Mouse (Mus musculus): ENCODE measurements at regions not wholly inside any gene's neighbourhood (a gene's known extent, or its start where the extent isn't known, plus 50 kb on each side); places are given as distances from the start of the nearest gene placed in this dataset.

DNA sequence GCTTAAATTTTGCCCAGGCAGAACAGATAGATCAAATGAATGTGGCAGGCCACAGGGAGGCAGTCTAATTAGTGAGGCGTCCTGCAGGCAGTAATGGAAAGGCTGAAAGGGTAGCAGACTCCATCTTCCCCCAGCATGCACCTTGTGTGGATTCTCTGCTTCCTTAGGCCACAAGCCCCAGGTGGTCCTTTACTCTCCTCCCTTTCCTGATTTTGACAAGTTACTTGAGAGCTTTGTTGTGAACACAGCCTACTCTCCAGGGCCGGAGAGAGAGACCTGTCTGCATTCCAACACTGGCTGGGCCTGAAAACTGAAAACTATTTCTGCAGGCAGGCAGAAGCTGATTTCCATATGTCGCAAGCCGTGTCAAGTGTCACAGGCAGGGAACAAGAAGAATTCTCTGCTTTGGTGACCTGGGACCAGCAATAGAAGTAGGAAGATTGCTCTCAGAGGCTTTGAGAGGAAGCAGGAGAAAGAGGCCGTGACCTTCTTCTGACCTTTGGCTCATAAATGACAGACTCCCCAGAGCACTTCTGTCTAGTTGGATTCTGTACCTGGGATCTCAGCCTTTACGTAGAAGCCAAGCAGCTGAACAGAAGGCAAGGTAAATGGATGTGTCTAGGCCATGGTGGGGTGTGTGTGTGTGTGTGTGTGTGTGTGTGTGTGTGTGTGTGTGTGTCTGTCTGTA is 619.2 kb upstream of the Cdh5 start:
- TF ChIP-seq CTCF (IDR thresholded peaks at IDR 0.05; ENCODE audit: control insufficient read depth, insufficient read depth, insufficient replicate concordance, low read depth, low read length) (no peak), POLR2A (IDR thresholded peaks at IDR 0.05; ENCODE audit: control insufficient read depth, low read depth, low read length) (no peak)

Measured in testis, adult 2 months (tissue).